Mouse (Mus musculus) megakaryocyte, embryonic 14.5 days (primary cell): ENCODE measurements around the gene 1600014C23Rik. TPM values are rescaled to one million over a fixed set of nuclear protein-coding genes. Genes with fewer than 3 reads are reported as not detected.

Source experiments
- H3K27me3 ChIP-seq: replicated peaks from 2 replicates; pipeline ENCODE3; 2012; ENCODE audit warnings: inconsistent platforms
- H3K36me3 ChIP-seq: replicated peaks from 2 replicates; pipeline ENCODE3; 2012; ENCODE audit warnings: low read length, inconsistent platforms, mixed read lengths
- H3K4me1 ChIP-seq: 2 replicates; pipeline ENCODE4 v1.6.1; 2012; ENCODE audit warnings: inconsistent platforms
- H3K4me3 ChIP-seq: replicated peaks from 2 replicates; pipeline ENCODE3; 2012; ENCODE audit warnings: moderate library complexity, mild to moderate bottlenecking, inconsistent platforms
- H3K9me3 ChIP-seq: 2 replicates; pipeline ENCODE4 v1.6.1; 2012; ENCODE audit warnings: inconsistent platforms
- FLI1 ChIP-seq: IDR thresholded peaks from 2 replicates; pipeline ENCODE4 v1.6.1; 2012; ENCODE audit warnings: low read length, inconsistent platforms, mixed read lengths
- GATA1 ChIP-seq: IDR thresholded peaks from 3 replicates; pipeline ENCODE4 v1.6.1; 2012; ENCODE audit warnings: mixed read lengths, low read length, inconsistent platforms, borderline replicate concordance
- polyA plus RNA-seq: library from polyadenylated mRNA; stranded (reverse); fragments of >175 nt; gene quantifications from 2 replicates; pipeline ENCODE4 v1.2.3, GENCODE M21; 2012; ENCODE audit warnings: low replicate concordance; ENCODE audit not compliant: insufficient read depth

The 1600014C23Rik gene
- polyA plus RNA-seq, 1 experiment: 1.3 TPM

GRCm38 (mm10) chr17:45766735-45767535 lies 33.3 kb upstream of the 1600014C23Rik start:
- Histone ChIP-seq H3K4me3 (peak overlapping the region; percentile 33), H3K36me3 (no peaks in the 10 kb centered on the region), H3K9me3 (peaks cover 5% of the 10 kb centered on the region; the same call in 1 of the 2 replicates), H3K4me1 (peaks cover 61% of the 10 kb centered on the region), H3K27me3 (peaks cover 16% of the 10 kb centered on the region)
- TF ChIP-seq GATA1 (no peak), FLI1 (no peak)

- Histone ChIP-seq H3K9me3 (peaks cover 5% of the 10 kb centered on the region; the same call in 1 of the 2 replicates), H3K4me1 (peaks cover 66% of the 10 kb centered on the region), H3K36me3 (no peaks in the 10 kb centered on the region), H3K27me3 (peaks cover 23% of the 10 kb centered on the region), H3K4me3 (no peak overlapping the region)
- no peak for TF ChIP-seq FLI1
- no peak for TF ChIP-seq GATA1
Measured at GRCm38 (mm10) chr17:45765914-45766313, 32.3 kb upstream of the 1600014C23Rik start.

- peaks cover 51% of the 10 kb centered on the region for H3K4me1 ChIP-seq
- H3K27me3 ChIP-seq: peaks cover 36% of the 10 kb centered on the region
- no peak for TF ChIP-seq GATA1
- no peak for TF ChIP-seq FLI1
- H3K36me3 ChIP-seq: no peaks in the 10 kb centered on the region
- no peak overlapping the region for H3K4me3 ChIP-seq
- peaks cover 5% of the 10 kb centered on the region; the same call in 1 of the 2 replicates for H3K9me3 ChIP-seq
Measured at GRCm38 (mm10) chr17:45763188-45763587, 29.5 kb upstream of the 1600014C23Rik start.

GRCm38 (mm10) chr17:45761902-45762301 lies 28.3 kb upstream of the 1600014C23Rik start:
- Histone ChIP-seq H3K36me3 (no peaks in the 10 kb centered on the region), H3K4me1 (peaks cover 48% of the 10 kb centered on the region), H3K9me3 (peaks cover 5% of the 10 kb centered on the region; the same call in 1 of the 2 replicates), H3K4me3 (no peak overlapping the region), H3K27me3 (peaks cover 41% of the 10 kb centered on the region)
- TF ChIP-seq FLI1 (no peak), GATA1 (no peak)

GRCm38 (mm10) chr17:45760965-45761645 lies 27.5 kb upstream of the 1600014C23Rik start:
- Histone ChIP-seq H3K4me1 (peaks cover 48% of the 10 kb centered on the region), H3K27me3 (peaks cover 43% of the 10 kb centered on the region), H3K36me3 (no peaks in the 10 kb centered on the region), H3K9me3 (peaks cover 5% of the 10 kb centered on the region; the same call in 1 of the 2 replicates), H3K4me3 (no peak overlapping the region)
- TF ChIP-seq GATA1 (no peak), FLI1 (no peak)

GRCm38 (mm10) chr17:45759751-45760150 lies 26.1 kb upstream of the 1600014C23Rik start:
- Histone ChIP-seq H3K27me3 (peaks cover 43% of the 10 kb centered on the region), H3K36me3 (no peaks in the 10 kb centered on the region), H3K4me3 (no peak overlapping the region), H3K9me3 (peaks cover 5% of the 10 kb centered on the region; the same call in 1 of the 2 replicates), H3K4me1 (peaks cover 48% of the 10 kb centered on the region)
- TF ChIP-seq GATA1 (no peak), FLI1 (no peak)

GRCm38 (mm10) chr17:45758808-45759207 lies 25.2 kb upstream of the 1600014C23Rik start:
- Histone ChIP-seq H3K27me3 (peaks cover 42% of the 10 kb centered on the region), H3K4me1 (peaks cover 57% of the 10 kb centered on the region), H3K36me3 (no peaks in the 10 kb centered on the region), H3K4me3 (no peak overlapping the region), H3K9me3 (no peaks in the 10 kb centered on the region)
- no peak for TF ChIP-seq GATA1
- no peak for TF ChIP-seq FLI1

- H3K4me3 ChIP-seq: peak overlapping the region; percentile 1
- TF ChIP-seq GATA1 (no peak), FLI1 (no peak)
- peaks cover 66% of the 10 kb centered on the region for H3K4me1 ChIP-seq
- peaks cover 36% of the 10 kb centered on the region for H3K27me3 ChIP-seq
- no peaks in the 10 kb centered on the region for H3K9me3 ChIP-seq
- H3K36me3 ChIP-seq: no peaks in the 10 kb centered on the region
Measured at GRCm38 (mm10) chr17:45757932-45758331, 24.3 kb upstream of the 1600014C23Rik start.

- no peaks in the 10 kb centered on the region for H3K36me3 ChIP-seq
- peaks cover 29% of the 10 kb centered on the region for H3K27me3 ChIP-seq
- H3K9me3 ChIP-seq: no peaks in the 10 kb centered on the region
- peak overlapping the region; percentile 69 for H3K4me3 ChIP-seq
- peaks cover 76% of the 10 kb centered on the region for H3K4me1 ChIP-seq
- no peak for TF ChIP-seq FLI1
- no peak for TF ChIP-seq GATA1
Measured at GRCm38 (mm10) chr17:45756831-45757230, 23.2 kb upstream of the 1600014C23Rik start.

- Histone ChIP-seq H3K27me3 (peaks cover 27% of the 10 kb centered on the region), H3K36me3 (no peaks in the 10 kb centered on the region), H3K4me3 (peak overlapping the region; percentile 69), H3K4me1 (peaks cover 73% of the 10 kb centered on the region), H3K9me3 (no peaks in the 10 kb centered on the region)
- TF ChIP-seq FLI1: no peak
- TF ChIP-seq GATA1: no peak
Measured at GRCm38 (mm10) chr17:45756391-45756790, 22.7 kb upstream of the 1600014C23Rik start.
